Mouse (Mus musculus) adrenal gland, postnatal 10 days (tissue): ENCODE results near the gene Iars. TPM values are rescaled to one million over a fixed set of nuclear protein-coding genes. Genes with fewer than 3 reads are reported as not detected.
"Not testable (repeated sequence)": the region's sequence is repeated elsewhere in the genome, so short reads cannot be mapped to it uniquely, and the experiment has no call there.

Experiments used
- DNase-seq: peaks from one replicate; pipeline ENCODE4 v3.0.0; 2021; ENCODE audit warnings: mixed read lengths
- total RNA-seq, 2 experiments: library from RNA; stranded (reverse); gene quantifications; 2 replicates each; pipeline ENCODE4 v1.2.3; 2021

The Iars gene
- total RNA-seq, 2 experiments from 2014 or later = 59.5 to 61.3 TPM

DNA sequence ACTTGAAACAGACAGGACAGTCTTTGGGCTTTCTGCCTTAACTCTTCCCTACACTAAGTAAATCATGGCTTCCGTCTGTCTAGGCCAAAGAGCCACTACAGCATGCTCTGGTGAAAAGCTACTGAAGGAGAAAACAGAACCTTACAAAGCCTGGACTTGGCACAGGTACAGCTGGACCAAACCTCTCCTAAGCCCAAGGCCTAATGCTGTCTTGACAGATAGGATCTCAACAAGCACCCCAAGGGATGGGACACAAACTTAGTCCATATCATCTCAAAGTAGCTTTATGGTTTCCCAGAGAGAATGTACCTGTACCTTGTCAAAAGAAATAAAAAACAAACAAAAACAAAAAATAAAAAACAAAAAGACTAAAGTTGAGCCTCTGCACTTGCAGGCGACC is 54.5 kb downstream of the Iars start:
- no peak for DNase-seq

DNA sequence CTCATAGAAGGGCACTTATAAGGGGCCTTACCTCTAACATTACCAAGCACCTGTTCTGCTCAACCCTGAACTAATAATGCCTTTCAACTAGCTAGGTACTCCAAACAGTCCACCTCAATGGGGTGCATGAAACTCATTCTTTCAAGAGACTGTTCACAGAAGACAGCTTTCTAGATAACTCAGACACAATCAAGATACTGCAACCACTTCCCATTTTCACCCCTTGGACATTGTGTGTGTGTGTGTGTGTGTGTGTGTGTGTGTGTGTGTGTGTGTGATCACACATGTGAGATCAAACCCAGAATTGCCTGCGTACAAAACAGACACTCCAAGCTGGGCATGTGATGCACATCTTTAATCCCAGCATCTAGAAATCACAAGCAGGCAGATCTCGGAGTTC is 56.1 kb downstream of the Iars start:
- no peak for DNase-seq

DNA sequence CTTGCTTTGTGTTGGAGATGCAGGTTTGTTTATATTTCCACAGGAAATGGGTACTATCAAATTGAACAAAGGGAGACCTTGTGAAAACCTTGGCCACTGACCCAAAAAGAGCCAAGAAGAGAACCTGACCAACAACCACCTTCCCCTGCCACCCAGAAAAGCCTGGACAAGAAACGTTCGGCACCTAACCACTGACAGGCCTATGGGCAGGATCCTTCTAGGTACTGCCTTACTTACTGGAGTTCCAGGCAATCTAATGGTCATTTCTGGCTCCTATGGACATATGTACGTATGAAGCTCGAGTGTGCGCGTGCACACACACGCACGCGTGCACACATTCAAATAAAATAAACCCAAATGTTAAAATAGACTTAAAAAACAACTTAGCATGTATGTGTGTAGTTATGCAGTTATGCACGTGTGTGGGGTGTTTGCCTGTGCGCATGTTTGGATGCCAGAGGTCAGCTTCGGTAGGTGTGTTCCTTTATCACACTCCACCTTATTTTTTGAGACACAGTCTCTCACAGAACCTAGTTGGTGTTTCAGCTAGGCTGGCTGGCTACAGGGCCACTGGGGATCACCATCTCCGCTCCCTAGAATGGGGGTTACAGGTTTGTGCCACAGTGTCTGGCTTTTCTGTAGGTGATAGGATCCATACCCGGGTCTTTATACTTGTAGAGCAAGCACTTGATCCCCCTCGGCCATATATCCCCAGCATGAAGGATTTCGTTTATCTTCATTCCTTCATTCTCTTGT is 59.6 kb downstream of the Iars start:
- DNase-seq = no peak

DNA sequence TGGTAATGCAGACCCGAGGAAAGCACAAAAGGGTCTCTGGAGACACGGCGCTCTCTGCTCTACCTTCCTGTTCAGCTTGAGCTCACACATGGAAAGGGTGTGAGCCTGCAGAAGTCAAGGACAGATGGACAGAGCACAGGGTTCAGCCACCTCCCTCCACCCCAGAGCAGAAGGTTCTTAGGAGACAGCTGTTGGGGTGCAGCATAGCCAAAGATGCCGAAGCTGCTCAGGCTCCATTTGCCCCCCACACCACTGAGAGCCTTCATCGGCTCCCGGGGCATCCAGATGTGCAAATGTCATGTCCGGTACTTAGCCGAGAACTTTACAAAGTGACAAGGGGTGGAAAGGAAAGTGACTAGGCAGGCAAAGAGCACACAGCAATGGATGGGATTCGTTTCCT is 74.7 kb downstream of the Iars start:
- no peak for DNase-seq

DNA sequence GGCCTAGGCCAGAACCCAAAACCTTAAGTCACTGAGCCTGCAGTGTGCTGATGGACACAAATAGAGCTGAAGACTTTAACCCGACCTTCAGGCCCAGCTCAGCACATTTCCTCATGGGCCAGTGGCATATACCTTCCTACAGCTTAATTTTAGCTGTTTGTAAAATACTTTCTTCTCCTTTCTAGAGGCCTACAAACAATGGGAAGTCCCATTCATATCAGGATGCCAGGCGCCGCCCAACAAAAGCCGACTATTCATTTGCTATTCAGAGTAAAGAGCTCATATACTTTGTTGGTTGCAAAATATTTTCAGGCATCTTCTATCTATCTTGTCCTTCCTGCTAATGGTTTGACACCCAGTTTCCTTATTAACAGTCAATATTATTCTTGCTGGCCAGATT is 76.1 kb downstream of the Iars start:
- DNase-seq = no peak

DNA sequence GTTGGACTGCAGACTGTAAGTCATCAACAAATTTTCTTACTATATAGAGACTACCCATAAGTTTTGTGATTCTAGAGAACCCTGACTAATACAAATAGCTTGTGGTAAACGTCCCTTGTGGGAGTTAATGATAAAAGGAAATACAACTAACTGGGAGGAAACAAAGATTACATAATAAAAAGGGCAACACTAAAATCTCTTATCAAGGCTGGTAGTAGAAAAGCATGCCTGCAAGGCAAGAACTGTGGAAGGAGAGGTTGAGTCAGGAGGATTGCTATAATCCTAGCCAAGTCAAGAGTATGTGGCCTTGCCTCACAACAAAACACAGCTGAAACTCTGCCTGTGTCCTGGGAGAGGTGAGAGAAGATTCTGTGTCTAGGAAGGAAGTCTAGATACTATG is 78.8 kb downstream of the Iars start:
- DNase-seq = no peak

DNA sequence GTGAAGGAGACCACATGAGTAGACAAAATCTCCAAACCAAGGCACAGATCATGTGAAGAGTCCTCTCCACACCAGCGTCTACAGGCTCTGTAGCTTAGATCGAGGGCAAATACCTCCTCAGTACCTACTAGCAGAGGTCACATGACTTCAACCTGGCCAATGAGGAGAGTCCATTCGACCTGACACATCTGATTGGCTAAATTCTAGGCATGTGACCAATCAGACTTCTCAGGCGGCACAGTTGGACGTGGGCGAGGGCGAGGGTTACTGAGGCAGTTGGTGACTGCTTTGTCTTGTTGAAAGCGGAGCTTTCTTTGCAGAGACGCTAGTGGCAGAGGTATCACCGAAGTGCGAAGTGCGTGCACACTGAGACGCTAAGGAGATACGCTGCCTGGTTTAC is 80.3 kb downstream of the Iars start:
- no peak for DNase-seq

DNA sequence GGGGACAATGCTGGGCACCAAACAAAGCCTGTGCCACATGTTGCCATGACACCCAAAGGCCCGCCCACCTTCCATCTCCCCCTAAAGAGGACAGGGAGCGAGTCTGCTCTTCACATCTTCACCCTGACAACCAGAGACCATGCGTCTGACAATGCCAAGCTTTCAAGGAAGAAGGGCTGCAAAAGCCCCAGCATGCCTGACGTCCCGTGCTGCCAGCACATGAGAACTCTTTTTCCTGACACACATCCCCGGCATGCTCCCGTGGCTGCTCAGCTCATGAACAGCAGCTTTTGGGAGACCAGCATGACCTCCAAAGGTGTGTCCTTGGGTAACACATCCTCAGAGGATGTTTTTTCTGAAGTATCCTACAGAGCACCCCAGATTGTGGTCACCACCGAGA is 83.4 kb downstream of the Iars start:
- DNase-seq = no peak

DNA sequence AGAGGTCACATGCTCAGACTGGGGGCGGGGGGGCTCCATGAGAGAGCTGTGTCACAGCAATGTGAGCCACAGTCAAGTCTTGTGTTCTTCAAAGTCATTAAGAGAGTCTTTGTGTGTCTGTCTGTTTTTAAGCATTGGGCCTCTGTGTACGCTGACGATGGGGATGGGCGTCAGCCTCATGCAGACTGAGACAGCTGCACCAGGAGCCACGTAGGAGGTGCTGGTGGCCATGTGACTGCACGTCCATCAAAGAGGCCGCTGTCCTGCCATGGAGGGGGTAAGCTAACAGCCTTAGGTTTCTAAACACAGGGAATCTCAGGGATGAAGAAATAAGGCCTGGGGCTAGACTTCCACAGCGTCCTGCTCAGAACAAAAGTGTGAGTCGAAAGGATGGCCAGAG is 84.4 kb downstream of the Iars start:
- DNase-seq = no peak

DNA sequence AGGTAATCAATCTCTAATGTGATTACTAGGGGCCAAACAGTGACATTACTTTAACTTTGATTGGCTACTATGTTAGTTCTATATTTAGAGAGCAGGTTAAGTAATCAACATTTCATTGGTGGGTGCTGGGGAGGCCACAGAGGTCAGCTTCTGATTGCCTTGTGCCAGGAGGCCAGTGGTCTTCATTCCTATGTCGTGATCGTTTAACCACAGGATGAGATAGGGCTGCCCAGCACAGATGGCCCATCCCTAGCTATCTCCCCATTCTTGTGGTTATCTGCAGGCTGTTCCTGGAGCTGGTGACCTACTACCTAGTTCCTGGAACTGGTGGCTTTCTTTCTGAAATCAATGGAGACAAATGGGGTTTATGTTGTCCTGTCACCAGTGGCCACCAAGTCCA is 86.1 kb downstream of the Iars start:
- no peak for DNase-seq

DNA sequence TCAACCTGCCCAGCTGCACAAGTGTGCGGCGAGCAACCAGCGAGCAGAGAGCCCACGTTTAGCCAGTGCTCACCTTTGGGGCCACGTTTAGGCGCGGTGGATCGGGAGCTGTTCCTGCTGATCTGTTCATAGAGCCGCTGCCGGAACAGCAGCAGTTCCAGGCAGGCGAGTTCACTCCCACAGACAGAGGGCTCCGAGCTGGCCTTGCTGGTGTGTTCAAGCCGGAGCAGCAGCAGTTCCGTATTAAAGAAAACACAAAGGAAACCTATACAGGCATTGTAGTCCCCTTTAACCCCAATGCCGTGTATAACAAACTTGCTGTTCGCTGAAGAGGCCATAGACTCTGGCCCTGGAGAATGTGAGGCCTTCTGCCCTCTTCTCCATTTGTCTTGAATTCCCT is 87.2 kb downstream of the Iars start:
- no peak for DNase-seq

DNA sequence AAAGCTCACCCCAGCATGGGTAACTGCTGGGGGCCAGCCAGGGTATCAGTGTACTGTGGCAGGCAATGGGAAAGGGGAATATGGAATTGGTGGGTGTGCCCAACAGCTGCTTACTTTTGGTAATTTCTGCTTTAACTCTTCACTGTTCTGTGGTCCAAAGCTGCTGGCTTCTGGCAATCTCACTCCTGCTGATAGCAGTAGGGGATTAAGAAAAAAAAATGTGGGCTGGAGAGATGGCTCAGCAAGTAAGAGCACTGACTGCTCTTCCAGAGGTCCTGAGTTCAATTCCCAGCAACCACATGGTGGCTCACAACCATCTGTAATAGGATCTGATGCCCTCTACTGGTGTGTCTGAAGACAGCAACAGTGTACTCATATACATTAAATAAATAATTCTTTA is 89.6 kb downstream of the Iars start:
- not testable (repeated sequence) for DNase-seq

Other genes with a start within 250 kb of the Iars start
- 1 to 10 TPM; 1.1 to 1.3 TPM for gene Tes3-ps, start 188.8 kb upstream of the Iars start, total RNA-seq
- gene Ecm2, start 177.3 kb upstream of the Iars start, total RNA-seq = 10 to 100 TPM; 10.0 to 10.9 TPM
- 10 to 100 TPM; 34.8 to 50.4 TPM for gene Aspn, start 137.7 kb upstream of the Iars start, total RNA-seq
- gene Omd, start 99.6 kb upstream of the Iars start, total RNA-seq = 1 to 10 TPM; 1.7 to 5.8 TPM
- 10 to 100 TPM; 41.6 to 46.9 TPM for gene Ogn, start 74.1 kb upstream of the Iars start, total RNA-seq
- 1 to 10 TPM; 5.1 to 5.8 TPM for gene Cenpp, start 29.3 kb upstream of the Iars start, total RNA-seq
- gene Nol8, start 29.0 kb upstream of the Iars start, total RNA-seq = 10 to 100 TPM; 18.7 to 19.1 TPM
- under 1 TPM in 1 of 2 experiments, not detected in 1; 0.09 TPM for gene Gm30302, start 116.9 kb downstream of the Iars start, total RNA-seq